Mouse (Mus musculus): ENCODE results near the gene Stard9. TPM values are rescaled to one million over a fixed set of nuclear protein-coding genes. Genes with fewer than 3 reads are reported as not detected.

The Stard9 gene
- total and polyA plus RNA-seq, 3 experiments = 0.23 to 0.81 (median 0.76) TPM

GRCm38 (mm10) chr2:120608830-120609723 is 19.8 kb upstream of the Stard9 start, which contains the start of the genes Haus2 and Lrrc57:
Gene Haus2, plus strand, starts transcription at chr2:120609383.
Gene Lrrc57, minus strand, starts transcription at chr2:120609520.
- H3K27ac ChIP-seq (ENCODE audit: insufficient read depth, low read depth) = peak within 1 kb of the TSS; percentile 69
- DNase-seq (ENCODE audit: extremely low read depth) = peak; percentile 89
- H3K36me3 ChIP-seq (replicated peaks in 1 of 2; ENCODE audit: control insufficient read depth in 1 of 2, insufficient read depth in 1 of 2, low read length in 1 of 2) = peaks cover 17 to 43% of the 10 kb centered on the region in 2 experiments
- dilution Hi-C loops (cut with MboI; ENCODE audit: extremely low pct_ligation_motif_present, extremely low pct_unique_long_range_greater_than_20kb, low sequenced_read_pairs) = no loop called here
- in situ Hi-C loops (cut with MboI; ENCODE audit: low pct_ligation_motif_present, low pct_unique_long_range_greater_than_20kb, low sequenced_read_pairs) = no loop called here
- peaks cover 22% of the 10 kb centered on the region for H3K79me2 ChIP-seq (replicated peaks; ENCODE audit: control insufficient read depth, extremely low read depth, insufficient read depth, poor library complexity, severe bottlenecking)
- no peaks in the 10 kb centered on the region for H3K27me3 ChIP-seq (replicated peaks)
- peak within 1 kb of the TSS; percentile 92 to 100 (median 94) for H3K4me3 ChIP-seq (replicated peaks in 1 of 3; ENCODE audit: low read depth in 2 of 3, low read length in 2 of 3, poor library complexity in 1 of 3)
- peak within 1 kb of the TSS; percentile 79 for H3K9ac ChIP-seq (ENCODE audit: insufficient read depth, low read depth)
- no peaks in the 10 kb centered on the region for H3K9me3 ChIP-seq (replicated peaks; ENCODE audit: low read length)
- peaks cover 0 to 33% of the 10 kb centered on the region in 2 experiments; a peak in 1 of 4 replicates for H3K4me1 ChIP-seq (ENCODE audit: control insufficient read depth in 1 of 2, insufficient read depth in 2 of 2)
- H3K4me2 ChIP-seq (ENCODE audit: insufficient read depth, low read depth, poor library complexity, severe bottlenecking) = peak within 1 kb of the TSS; percentile 94
- TF ChIP-seq MAZ (IDR thresholded peaks at IDR 0.05; ENCODE audit: low read depth, low read length) (peak; percentile 61; the same call in 1 of the 2 replicates), MXI1 (IDR thresholded peaks at IDR 0.05; ENCODE audit: low read depth, low read length) (peak; percentile 87), ZMIZ1 (IDR thresholded peaks at IDR 0.05; ENCODE audit: low read depth, low read length) (peak; percentile 79; the same call in 1 of the 2 replicates), POLR2AphosphoS2 (IDR thresholded peaks at IDR 0.05; ENCODE audit: low read depth, low read length) (peak; percentile 58; the same call in 1 of the 2 replicates), ZC3H11A (IDR thresholded peaks at IDR 0.05; ENCODE audit: low read depth, low read length) (no peak), MYC (IDR thresholded peaks at IDR 0.05; ENCODE audit: low read depth, low read length) (peak; percentile 46; the same call in 1 of the 2 replicates), SMC3 (IDR thresholded peaks at IDR 0.05; ENCODE audit: low read depth, low read length) (no peak), RAD21 (IDR thresholded peaks at IDR 0.05; ENCODE audit: low read depth, low read length) (no peak; the same call in 1 of the 2 replicates), HCFC1 (IDR thresholded peaks at IDR 0.05; ENCODE audit: low read depth, low read length) (peak; percentile 84), KAT2A (IDR thresholded peaks at IDR 0.05; ENCODE audit: insufficient replicate concordance, low read length) (peak; percentile 75; the same call in 1 of the 2 replicates), IRF4 (IDR thresholded peaks at IDR 0.05; ENCODE audit: low read depth, low read length) (peak; percentile 60; the same call in 1 of the 2 replicates), ETS1 (conservative IDR thresholded peaks at IDR 0.05; ENCODE audit: low read depth, low read length) (peak; percentile 29), E2F4 (IDR thresholded peaks at IDR 0.05; ENCODE audit: insufficient replicate concordance, low read depth, low read length) (peak; percentile 85; the same call in 1 of the 2 replicates), JUN (IDR thresholded peaks at IDR 0.05; ENCODE audit: insufficient read depth, low read depth, low read length) (no peak), ELF1 (IDR thresholded peaks at IDR 0.05; ENCODE audit: low read depth, low read length) (peak; percentile 92), SIN3A (IDR thresholded peaks at IDR 0.05; ENCODE audit: low read length) (peak; percentile 91), CHD2 (IDR thresholded peaks at IDR 0.05; ENCODE audit: low read length) (peak; percentile 69; the same call in 1 of the 2 replicates), MEF2A (IDR thresholded peaks at IDR 0.05; ENCODE audit: borderline replicate concordance, low read depth, low read length) (peak; percentile 66; the same call in 1 of the 2 replicates), POLR2A (IDR thresholded peaks at IDR 0.05; ENCODE audit: low read depth, low read length) (peak; percentile 92), ZKSCAN1 (IDR thresholded peaks at IDR 0.05; ENCODE audit: borderline replicate concordance, low read depth, low read length) (no peak), UBTF (IDR thresholded peaks at IDR 0.05; ENCODE audit: low read depth, low read length) (0 out of 2 replicates have a peak, but pooled peaks have one; percentile 36), CTCF (conservative IDR thresholded peaks at IDR 0.05 in 1 of 2, IDR thresholded peaks at IDR 0.05 in 1 of 2; ENCODE audit: low read depth in 2 of 2, low read length in 2 of 2) (peak in 1 of 2 experiments; percentile 10; a peak in 1 of 4 replicates), USF1 (IDR thresholded peaks at IDR 0.05; ENCODE audit: low read depth, low read length) (no peak), MAFK (IDR thresholded peaks at IDR 0.05; ENCODE audit: insufficient replicate concordance, low read length) (no peak), RCOR1 (conservative IDR thresholded peaks at IDR 0.05; ENCODE audit: low read depth, low read length) (no peak), PAX5 (IDR thresholded peaks at IDR 0.05; ENCODE audit: low read length) (no peak), ZNF384 (IDR thresholded peaks at IDR 0.05; ENCODE audit: low read depth, low read length) (no peak), NRF1 (IDR thresholded peaks at IDR 0.05; ENCODE audit: low read depth, low read length) (peak; percentile 45), CHD1 (IDR thresholded peaks at IDR 0.05; ENCODE audit: low read depth, low read length) (no peak), EP300 (IDR thresholded peaks at IDR 0.05; ENCODE audit: low read length) (no peak), TCF12 (IDR thresholded peaks at IDR 0.05; ENCODE audit: low read depth, low read length) (peak; percentile 74), JUND (conservative IDR thresholded peaks at IDR 0.05; ENCODE audit: low read depth, low read length) (no peak), NELFE (IDR thresholded peaks at IDR 0.05; ENCODE audit: low read depth, low read length) (peak; percentile 85), GABPA (IDR thresholded peaks at IDR 0.05; ENCODE audit: insufficient replicate concordance, low read depth, low read length) (no peak), TBP (conservative IDR thresholded peaks at IDR 0.05; ENCODE audit: low read depth, low read length) (peak; percentile 71; the same call in 1 of the 2 replicates), USF2 (conservative IDR thresholded peaks at IDR 0.05; ENCODE audit: low read depth, low read length) (no peak), MAX (IDR thresholded peaks at IDR 0.05; ENCODE audit: low read length) (peak; percentile 72)
